Mouse (Mus musculus) 3134 (cell line): Measurements from ENCODE around the gene Trim2.

Source experiments
- DNase-seq: peaks from one replicate; pipeline ENCODE4 v3.0.0-alpha.2; 2011; ENCODE audit warnings: low spot score; ENCODE audit not compliant: insufficient read length; ENCODE audit errors: extremely low read depth

The Trim2 gene

DNA sequence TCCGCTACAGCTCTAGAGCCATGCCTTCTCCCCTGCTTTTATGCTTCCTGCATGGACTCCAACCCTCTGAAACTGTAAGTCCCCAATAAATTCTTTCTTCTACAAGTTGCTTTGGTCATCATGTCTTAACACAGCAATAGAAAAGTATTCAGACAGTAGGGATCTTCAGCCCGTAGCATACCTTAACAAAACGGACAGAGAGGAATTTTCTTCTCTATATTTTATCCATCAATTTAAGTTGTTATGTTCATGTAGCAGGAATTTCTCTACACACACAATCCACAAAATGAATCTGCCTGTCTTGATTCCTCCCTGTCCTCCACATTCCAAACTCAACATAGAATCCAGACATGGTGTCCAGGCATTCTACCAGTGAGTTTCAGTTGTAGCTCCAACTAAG lies at the start of gene Trim2:
TSS of gene Trim2 (minus strand) at position 101 of the 400 bp plus-strand sequence.
- no peak for DNase-seq

DNA sequence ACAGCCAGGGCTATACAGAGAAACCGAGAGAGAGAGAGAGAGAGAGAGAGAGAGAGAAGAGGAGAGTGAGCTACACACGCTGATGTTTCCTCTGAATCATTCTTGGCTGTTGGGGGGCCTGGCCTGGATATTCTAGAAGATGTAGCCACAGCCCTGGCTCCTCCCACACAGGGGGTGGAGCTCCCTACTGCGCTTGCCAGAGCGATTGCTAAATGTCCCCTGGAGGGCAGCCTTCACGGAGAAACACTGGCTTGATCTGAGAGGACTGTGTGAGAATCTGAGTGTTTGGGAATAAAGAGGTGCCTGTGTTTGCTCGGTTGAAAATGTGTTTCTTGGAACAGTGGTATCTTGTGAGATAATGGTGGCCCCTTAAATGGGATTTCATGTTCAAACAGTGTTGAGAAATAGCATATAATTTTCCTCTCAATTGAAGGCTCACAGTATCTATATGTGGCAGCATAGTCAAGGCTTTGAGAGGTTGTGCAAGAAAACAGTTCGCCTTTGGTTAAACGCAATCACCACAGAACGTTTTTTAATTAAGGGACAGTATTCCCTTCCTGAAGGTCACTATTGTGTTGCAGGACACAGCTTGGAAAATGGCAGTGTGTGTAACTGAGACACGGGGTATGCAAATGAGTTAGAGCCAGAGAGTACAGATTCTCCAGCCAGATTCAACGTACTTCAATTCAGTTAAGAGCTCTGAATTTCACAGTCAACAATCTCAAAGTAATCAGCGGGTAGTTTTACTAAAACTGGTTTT lies 49.4 kb upstream of the Trim2 start:
- DNase-seq, result peak; percentile 77

DNA sequence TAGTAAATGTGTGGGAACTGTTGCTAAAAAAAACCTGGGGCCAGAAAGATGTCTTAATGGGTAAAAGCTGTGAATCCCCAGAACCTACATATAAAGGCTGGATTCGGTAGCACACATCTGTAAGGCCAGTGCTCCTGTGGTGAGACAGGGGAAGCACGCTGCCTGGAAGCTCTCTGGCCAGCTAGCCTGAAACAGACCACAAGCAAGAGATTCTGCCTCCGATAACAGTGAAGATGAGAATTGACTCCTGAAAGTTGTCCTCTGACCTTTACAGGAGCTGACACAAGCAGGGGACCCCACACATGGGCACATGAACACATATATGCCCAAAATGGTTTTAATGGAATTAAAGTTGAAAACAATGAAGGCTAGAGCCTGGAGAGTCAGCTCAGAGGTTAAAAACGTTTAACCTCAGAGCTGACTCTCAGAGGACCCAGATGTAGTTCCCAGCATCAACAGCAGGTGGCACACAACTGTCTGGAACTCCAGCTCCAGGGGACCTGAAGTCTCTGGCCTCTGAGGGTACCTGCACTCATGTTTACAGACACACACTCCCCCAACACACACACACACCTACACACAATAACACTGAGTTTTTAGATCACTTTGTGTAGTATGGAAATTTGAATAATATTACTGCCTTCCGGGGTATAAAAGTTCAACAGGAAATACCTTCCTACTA lies 45.8 kb upstream of the Trim2 start:
- peak; percentile 27 for DNase-seq

DNA sequence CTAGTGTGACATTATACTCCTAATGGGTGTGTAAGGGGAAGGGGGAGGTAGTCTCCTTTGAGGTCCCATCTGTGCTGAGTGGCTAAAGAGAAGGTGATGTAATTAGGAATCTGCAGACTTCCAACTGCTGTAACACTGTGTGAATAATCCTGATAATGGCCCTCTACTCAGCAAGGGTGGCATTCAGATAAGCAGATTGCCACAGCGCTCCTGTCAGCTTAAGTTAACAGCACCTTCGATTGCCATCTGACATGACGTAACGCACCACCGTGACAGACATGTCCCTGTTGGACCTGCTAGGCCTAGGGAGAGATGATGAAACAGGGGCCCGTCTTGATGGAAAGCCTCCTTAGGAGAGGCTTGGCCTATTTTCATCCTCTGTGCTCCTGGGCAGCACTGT lies 43.6 kb upstream of the Trim2 start:
- no peak for DNase-seq

DNA sequence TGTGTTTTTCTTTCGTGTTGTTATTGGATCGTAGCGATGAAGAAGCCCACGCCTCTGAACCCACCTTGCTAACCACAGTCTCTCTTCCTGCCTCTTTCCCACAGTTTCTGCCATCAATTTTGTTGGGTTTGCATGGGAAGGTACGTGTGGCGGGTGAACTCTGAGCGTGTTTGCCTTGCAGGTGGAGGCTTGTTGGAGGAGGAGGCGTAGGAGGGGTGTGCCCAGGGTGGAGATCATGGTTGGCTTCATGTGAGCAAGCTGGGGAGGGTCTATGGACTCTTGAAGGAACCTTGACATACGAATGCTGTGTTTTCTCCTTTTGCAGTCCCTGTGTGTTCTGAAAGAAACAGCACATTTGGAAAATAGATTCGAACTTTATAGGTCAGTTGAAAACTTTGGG lies 43.1 kb upstream of the Trim2 start:
- no peak for DNase-seq

DNA sequence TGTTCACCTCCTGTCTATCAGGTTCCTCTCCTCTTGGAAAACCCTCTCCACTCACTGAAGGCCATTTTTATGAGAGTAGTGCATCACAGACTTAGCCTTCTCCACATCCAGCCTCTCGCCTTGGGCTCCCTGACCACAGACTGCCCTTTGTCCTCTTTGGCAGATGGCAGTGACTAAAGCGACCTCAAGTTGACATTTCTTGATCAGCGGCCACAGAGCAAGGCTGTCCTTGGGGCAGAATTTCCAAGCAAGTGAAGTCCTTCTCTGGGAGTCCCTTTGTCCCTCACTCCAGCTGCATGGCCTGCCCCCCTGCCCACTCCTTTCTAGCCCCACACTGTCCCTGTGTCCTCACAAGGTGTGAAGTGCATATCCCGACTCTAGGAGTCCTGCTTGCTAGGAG lies 40.7 kb upstream of the Trim2 start:
- DNase-seq, result peak; percentile 62

DNA sequence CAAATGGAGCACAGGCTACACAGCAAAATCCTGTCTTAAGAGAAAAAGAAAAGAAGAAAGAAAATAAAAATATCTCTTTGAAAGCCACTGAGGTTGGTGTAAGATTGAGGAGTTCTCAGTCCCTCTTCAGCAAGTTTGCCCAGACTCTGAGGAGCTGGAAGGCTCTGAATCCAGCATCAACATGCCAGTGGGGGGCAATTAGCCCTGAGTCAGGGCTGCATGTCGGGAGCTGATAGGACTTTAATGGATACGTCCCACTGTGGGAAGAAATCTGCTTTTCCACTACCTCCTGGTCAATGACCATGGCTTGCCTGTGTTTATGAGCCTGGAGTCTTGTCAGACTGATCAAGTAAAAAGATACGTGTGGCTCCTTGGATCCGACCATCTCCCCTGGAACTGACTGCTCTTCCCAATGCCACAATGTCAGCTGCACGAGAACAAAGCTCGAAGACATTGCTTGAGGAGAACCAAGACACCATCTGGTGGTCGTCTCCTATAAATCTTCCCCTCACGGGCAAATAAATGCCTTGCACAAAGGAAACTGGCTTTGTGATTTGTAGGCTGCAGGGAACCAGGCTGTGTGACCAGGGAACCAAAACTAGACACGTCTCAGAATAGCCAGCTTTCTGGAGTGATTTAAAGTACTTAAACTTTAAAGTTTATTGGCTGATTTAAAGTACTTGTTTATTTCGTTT lies 39.9 kb upstream of the Trim2 start:
- DNase-seq, result no peak

DNA sequence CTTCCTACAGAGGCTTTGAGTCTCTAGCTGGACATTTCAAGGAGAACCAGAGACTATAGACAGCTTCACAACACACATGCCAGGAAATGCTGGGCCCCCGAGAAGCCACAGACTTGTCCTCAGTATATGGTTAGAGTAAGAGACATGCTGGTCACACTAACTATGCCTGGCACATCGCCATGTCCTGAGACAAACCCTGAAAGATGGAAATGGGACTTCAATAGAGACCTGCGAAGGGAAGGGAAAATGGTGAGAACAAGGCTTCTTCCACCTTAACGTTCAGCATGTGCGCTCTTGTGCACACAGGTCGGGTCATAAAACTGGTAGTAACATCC lies 38.9 kb upstream of the Trim2 start:
- no peak for DNase-seq

DNA sequence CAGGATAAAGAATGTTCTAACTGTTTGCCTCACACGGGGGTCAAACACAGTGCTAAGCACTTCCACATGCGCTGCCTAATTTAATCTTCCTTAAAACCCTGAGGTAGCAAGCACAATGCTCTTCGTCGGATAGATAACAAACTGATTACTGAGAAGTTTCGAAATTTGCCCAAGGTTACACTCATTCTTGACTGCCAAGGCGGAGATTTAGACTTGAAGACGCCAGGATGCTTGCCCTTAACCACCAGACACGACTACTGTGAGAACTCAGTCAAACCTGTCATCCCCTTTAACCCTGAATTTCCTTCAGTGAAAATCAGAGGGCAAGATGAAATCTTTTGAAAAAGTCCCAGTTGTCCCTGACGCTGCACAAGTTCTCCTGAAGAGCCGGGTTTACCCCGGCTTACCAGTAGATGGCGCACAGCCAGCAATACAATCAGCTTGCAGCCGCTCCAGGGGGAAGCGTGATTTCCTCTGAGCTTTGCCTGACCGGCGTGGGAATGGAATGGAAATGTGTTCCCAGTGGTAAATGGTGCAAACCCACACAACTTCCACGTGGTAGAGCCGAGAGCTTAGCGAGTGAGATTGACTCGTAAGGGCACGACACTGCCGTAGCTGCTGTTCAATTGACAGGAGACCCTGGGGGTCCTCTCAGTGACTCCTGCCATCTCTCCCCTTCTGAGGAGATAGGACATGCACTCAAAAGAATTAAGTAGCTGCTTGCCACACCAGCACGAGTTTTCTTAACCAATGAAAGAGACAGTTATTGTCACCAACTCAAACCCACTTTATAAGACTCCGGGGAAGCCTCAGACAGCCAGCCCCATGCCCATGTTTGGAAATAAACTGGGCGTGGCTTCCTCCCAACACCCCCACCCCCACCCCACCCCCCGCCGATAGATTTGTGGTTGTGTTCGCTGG lies 38.3 kb upstream of the Trim2 start:
- DNase-seq, result peak; percentile 63

DNA sequence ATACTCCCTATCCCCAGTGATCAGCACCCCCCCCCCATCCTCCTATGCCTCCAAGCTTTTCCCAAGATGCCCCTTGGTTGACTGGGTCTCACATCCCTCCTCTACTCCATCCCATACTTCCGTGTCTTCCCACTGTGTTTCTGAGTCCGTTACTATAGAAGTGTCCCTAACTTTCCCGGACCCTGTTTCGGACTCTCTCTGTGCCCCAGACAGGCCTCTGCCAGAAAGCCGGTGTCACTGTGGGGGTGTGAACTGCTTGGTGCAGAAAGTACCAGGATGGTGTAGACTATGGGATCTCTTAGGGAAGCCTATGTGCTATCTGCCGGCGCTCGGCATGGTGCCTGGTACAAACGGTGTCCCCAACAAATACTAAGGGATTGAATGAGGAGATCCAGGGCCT lies 36.4 kb upstream of the Trim2 start:
- no peak for DNase-seq

DNA sequence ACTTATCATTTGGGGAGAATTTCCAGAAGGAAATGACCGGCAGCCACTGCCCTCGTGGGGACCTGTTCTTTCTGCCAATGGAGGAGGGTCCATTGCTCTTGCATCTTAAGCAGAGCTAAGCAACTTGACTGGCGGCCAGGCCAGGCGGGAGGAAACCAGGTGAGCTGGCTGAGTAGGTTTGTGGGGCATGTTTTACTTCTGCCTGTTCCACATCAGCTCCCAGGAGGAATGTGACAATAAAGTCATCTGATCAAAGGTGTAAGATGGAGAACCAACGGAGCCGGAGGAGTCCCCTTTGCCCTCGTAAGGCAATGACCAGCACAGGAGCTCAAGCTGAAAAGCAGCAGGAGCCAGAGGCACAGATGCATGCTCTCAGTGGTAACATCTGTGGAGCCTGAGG lies 35.1 kb upstream of the Trim2 start:
- no peak for DNase-seq

DNA sequence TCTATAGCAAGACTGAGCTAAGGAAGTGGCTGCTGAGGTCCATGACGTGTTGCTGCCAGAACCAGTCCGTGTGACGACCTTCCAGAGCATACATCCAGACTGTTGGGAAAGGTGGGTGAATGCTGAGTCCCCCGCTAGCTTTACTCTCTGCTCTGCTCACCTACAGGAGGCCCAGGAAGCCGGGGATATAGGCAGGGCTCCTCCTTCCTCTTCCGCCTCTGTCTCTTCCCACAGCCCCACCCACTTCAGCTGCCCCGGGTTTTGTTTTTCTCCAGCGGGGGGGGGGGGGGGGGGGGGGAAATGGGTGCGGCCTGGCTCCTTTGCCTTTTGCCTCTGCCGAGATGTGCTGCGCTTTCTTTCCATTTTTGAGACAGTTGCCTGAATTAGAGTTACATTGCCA lies 30.9 kb upstream of the Trim2 start:
- no peak for DNase-seq

DNA sequence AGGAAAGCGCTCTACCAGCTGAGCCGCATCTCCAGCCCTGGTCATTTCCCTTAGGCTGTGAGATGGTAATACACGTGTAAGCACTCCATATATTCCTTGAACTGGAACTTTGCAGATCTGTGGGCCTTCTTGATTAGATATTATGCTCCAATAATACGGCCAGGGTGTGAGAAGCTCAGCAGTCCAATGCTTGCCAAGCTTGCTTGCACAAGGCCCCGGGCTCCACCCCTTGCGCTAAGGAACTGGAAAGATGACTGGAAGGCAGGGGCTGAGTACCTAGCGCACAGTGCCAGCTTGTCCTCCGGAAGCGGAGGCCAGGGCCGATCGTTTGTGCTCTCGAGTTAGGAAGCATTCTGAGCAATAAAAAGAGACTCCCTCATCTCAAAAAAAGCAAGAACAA lies 29.7 kb upstream of the Trim2 start:
- DNase-seq, result no peak

DNA sequence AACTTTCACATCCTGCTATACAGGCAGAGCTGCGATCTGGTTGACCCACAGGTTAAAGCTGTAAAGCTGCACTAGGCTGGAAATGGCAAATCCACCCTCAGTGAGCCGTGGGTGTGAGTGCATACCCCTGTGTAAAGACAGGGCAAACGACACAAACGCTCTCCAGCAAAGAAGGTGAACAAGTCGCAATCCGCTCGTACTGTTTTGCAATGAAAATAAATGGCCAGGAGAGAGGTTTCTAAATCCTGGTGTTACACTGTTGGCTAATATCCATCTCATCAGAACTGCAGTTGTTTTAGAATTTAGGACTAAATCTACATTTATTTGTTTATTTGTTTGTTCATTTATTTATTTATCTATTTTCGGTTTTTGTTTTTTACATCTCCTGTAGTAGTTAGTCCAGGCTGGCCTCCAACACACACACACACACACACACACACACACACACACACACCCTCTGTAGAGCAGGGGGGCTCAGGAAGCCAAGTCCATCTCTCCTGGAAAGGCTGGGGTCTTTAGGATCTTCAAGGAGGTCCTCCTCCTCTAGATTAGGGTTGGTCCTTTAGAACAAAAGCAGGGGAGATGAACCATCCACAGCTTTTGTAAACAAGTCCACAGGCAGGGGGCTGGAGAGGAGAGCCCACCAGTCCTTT lies 28.9 kb upstream of the Trim2 start:
- DNase-seq, result no peak

DNA sequence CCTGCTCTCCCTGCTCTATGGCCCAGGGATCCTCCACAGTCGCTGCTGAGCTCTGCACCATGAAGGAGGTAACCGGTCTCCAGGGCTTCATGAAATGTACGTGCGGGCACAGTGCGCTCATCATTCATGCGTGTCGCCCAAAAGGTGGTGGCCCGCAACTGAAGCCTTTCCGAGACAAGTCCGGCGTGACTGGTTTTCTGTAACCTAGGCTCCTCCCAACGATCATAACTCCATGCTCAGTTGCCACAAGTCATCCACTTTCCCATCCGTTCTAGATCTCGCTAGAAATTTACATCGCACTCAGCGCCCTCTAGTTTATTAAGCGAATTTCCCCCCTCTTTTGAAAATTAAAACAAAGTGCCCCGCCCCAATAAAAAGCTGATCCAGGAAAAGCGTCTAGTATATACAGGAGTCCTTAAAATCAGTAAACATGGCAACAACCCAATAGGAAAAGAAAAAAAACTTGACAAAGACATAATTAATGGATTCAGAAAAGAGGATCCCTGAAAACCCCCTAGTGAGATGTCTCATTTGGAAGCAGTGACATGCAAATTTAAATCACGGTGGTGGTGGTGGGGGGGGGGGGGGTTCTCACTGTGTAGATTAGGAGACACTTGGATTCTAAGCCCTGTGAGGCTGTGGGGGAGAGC lies 28.2 kb upstream of the Trim2 start:
- no peak for DNase-seq

DNA sequence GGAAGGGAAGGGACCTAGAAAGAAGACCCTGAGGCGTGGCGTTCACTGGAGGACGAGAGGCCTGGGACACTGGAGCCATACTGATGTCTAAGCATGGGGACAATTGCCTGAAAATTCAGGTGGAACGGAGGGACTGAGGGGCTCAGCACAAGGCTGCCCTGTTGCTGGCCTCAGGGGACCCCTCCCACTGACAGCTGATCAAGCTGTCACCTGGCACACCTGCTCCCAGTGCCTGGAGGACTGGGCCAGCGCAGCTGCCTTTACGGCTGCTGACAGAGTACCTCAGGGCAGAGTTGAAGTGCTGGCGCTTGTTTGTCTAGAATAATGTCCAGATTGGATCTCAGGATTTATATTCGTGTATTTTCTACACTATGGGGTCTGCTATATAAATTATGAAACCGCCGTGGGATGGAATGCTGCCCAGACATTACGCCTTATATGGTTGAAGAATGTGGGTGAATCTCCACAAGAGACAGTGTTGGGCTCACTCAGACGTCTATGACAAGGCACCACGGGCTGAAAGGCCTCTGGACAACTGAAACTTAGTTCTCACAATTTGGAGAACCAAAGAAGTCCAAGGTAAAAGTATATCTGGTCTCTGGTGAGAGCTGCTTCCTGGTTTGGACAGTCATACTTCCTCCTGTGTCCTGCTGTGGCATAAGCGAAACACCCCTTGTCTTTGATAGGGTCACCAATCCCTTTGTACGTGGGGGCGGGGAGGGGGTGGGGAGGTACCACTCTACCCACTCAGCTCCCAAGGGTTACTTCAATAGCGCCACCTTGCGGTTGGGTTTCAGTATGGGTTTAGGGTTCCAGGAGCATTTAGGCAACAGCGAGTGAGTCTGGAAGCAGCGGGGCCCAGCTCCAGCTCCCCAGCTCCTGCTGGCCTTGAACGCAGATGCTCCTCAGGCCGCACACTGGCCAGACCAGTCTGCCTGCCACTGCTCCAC lies 27.0 kb upstream of the Trim2 start:
- no peak for DNase-seq

DNA sequence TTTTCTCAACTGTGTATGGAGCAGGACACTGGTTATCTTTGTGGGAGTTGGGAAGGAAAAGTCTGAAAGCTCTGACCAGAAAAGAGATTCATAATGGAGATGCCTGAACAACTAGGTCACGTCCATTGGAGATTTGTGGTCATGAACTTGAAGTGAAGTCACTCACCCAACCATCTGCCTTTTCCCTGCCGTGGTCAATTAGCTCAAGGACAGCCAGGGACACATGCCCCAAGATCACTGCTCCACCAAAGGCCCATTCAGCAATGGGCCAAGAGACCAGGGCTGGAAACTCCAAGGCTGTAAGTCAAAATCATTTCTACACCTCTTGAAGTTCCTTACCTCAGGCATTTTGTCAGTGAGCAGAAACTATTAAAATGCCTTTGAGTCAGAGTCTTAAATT lies 23.5 kb upstream of the Trim2 start:
- DNase-seq, result no peak

DNA sequence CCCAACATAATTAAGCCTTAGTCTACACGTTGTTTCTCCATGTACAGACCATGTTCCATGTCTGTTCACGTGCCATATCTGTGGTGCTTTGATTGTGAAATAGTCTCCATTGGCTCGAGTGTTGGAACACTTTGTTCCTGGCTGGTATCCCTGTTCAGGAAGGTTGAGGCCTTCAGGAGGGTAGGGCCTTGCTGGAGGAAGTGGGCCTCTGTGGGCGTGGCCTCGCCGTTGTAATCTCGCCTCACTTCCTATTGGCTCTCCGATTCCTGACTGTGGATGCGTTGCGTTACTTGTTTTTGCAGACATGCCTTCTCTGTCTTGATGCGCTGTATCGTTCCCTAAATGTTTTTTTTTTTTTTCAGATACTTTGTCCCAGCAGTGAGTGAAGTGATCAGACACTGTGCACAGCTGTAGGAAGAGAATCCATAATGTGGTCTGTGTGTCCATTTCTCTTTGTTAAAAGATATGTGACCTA lies 18.3 kb upstream of the Trim2 start:
- peak; percentile 49 for DNase-seq

DNA sequence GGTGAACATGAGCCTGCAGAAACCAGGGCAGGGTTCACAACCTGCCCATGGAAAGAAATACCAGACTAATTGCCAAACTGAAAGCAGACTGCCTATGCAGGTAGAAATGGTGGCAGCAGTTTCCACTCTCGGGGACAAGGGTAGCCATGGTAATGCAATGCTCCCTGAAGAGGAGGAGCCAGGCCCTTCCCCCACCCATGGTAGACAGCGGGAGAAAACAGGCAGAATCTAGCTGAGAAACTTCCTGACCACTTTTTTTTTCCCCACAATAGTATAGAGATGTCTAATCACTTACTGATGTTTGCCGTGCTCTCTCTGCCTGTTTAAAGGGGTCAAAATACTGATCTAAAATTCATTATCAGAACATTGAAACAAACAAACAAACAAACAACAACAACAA lies 17.8 kb upstream of the Trim2 start:
- no peak for DNase-seq
